Mouse (Mus musculus): ENCODE results near the gene Ephb3.
A peak's percentile ranks its signal among the peaks of the same experiment; 100 is the strongest.

Ephb3 gene

DNA sequence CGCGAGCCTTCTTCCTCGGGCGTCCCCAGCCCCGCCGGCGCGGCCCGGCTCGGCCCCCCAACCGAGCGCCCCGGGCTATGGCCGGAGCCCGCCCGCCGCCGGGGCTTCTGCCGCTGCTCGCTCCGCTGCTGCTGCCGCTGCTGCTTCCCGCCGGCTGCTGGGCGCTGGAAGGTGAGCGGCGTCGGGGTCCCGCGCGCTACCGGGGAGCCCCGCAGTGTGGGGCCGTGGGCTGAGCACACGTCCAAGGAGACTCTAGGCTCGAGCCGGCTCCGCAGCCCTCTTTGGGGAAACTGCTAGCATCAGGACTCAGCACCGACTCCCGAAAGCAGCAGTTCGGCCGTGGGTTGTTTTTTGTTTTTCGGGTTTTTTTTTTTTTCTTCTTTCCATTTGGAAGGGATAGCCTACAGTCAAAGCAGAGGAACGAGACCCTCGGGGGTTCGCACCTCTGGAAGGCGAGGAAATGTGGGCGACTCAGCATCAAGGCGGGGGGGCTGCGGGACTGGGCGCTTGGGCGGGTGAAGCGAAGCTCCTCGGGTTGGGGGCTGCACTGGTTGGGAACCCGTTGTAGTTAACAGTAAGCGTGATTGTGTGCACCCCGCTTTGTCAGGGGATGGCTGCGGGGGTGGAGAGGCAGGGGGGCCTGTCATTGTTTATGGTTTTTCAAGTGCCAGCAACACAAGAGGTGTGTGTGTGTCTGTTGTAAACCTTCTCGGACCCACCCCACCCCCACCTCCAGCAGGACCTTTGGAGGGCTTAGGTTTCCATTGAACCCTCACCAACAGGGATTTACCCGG lies 735 bp downstream of the Ephb3 start:
- DNase-seq (ENCODE audit: low read depth, low spot score), result no peak

DNA sequence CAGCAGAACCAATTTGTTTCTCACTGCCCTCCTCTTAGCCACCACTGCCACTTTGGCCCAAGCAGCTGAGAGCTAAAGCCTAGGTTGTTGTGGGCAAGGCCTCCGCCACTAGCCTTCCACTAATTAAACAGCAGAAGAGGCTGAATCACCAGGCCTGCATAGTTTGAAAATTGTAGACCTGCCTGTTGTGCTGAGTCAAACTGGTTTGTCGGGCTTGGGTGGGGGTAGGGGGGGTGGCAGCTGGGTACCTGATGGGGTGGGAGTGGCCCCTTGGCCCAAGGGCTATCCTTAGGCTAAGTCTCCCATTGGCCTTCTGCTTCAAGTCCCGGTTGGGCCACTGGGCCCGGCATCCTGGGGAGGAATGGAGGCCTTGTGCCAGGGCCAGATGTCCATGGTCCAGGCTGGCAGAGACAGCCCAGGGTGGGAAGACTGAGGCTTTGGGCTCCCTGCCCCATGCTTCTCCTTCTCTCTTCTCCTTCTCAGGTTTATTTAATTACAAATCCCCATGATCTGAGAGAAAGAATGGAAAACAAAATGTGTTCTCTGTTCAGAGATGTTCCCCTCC lies 3.5 kb downstream of the Ephb3 start:
- no peak for DNase-seq (ENCODE audit: low read depth, low spot score)

DNA sequence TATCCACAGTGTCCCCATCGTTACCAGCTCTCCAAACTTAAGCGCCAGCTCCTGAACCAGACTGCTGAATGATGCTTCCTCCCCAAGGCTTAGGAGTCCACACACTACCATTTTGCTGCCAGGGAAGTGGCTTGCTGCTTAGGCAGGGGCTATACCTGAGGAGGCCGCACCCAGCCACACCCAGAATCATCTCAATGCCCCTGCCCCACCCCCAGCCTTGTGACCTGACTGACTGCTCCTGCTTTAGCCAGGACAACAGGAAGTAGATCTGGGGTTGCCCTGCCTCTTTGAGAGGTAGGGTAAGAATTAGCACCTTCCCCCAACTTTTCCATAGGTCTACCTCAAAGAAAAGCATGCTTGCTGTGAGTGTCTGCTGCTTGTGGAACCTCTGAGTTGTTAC lies 4.7 kb downstream of the Ephb3 start:
- DNase-seq (ENCODE audit: low read depth, low spot score), result no peak

DNA sequence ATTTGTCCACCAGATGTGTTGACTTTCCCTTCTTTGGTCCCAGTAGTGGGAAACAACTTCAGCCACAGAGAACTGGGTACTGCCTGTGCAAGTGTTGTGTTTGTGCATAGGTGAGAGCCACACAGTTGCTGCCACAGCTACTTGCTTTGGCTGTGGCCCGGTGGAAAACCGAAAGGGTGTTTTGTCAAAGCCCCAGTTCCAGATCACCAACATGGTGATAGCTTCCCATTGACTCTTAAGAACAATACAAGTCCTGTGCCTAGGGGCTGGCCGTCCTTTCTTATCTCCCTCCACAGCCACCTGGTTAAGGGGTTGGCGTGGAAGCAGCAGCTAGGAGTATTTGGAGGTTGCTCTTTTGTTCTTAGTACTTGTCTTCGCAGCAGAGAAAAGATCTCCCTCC lies 5.6 kb downstream of the Ephb3 start:
- DNase-seq (ENCODE audit: low read depth, low spot score), result no peak

DNA sequence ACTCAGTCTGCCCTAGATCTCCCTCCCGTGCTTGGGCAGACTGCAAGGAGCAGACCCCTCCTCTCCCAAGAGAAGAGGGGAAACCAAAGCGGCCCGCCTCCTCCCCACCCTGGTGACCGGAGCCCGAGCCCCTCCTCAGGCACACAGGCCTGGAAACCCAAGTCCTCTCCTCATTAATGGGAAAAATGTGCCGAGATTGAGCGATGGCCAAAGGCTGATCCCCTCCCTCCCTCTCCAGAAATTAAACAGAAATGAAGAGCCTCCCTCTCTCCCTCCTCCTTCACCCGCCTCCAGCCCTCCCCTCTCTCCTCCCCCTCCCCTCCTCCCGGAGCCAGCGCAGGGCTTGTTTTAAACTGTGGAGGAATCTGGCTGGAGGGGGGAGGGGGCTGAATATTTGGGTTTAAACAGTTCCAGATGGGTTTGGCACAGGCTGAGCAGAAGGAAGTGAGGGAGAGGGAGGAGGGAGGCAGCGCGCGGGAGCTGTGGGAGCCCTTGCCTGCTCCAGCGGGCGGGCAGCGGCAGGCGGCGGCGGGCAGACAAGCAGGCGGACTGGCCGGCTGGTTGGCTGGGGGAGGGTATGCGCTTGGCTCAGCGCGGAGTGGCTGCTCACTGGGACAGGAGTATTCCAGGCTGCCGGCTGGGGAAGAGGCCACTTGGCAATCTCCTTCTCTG lies 6.2 kb downstream of the Ephb3 start:
- peak; percentile 47 for DNase-seq (ENCODE audit: low read depth, low spot score)

DNA sequence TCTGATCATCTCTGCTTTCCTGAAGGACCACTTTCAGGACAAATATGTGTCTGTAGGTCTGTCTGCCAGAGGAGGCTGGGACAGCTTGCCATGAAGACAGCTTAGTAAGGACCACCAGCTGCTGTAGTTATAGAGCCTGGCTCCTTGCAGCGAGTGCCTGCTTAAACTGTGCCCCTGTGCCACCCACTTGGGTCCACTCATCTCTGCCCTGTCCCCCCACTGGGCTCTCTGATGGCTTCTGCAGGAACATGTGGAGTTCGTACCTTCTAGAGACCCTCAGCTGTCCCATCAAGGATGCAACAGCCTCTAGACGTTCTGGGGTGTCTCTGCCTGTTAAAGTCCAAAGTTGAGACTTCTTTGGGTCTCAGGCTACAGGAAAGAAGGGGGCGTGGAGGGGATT lies 6.9 kb downstream of the Ephb3 start:
- DNase-seq (ENCODE audit: low read depth, low spot score), result no peak

DNA sequence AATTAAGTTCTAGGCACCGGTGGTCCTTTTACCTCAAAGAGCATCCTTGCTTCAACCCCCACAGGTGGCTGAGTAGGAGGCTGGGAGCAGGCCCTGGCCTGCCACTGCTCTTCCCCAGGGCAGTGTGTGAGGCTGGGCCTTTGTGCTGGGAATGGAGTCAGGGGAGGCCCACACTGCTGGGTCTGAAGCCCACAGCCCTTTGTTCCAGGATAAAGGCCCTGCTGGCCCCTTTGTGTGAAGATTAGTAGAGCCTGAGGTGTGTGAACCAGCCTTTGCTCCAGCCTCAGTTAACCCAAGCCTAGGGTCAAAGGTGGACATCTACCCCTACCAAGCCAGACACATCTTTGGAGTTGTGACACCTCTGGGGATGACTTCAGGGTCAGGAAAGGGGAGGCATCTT lies 7.8 kb downstream of the Ephb3 start:
- no peak for DNase-seq (ENCODE audit: low read depth, low spot score)

DNA sequence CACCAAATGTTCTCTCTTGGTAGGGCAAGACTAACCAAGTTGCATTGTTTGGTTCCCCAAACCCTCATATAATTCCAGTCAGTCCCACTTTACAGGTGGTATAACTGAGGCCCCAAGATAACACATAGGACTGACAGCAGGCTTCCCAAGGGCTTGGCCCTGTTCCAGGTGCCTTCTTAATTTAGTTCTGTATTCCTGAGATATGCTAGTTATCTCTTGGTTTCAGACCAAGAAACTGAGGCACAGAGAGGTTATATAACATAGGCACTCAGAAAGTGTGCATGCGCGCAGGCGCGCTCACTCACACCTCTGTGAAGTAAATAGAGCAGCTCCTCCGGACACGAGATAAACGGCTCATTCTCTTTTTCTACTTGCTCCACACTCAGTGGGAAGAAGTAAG lies 9.4 kb downstream of the Ephb3 start:
- DNase-seq (ENCODE audit: low read depth, low spot score), result no peak

DNA sequence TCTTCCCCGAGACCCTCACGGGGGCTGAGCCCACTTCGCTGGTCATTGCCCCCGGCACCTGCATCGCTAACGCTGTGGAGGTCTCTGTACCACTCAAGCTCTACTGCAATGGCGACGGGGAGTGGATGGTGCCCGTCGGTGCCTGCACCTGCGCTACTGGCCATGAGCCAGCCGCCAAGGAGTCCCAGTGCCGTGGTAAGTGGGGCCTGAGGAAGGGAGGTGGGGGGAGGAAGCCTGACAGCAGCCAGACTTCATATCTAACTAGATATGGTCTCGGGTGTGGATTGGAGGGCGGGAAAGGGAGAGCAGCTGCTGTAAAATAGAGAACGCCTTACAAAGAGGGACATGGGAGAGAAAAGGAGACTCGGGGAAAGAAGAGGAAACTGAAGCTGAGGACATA lies 10.2 kb downstream of the Ephb3 start:
- no peak for DNase-seq (ENCODE audit: low read depth, low spot score)

DNA sequence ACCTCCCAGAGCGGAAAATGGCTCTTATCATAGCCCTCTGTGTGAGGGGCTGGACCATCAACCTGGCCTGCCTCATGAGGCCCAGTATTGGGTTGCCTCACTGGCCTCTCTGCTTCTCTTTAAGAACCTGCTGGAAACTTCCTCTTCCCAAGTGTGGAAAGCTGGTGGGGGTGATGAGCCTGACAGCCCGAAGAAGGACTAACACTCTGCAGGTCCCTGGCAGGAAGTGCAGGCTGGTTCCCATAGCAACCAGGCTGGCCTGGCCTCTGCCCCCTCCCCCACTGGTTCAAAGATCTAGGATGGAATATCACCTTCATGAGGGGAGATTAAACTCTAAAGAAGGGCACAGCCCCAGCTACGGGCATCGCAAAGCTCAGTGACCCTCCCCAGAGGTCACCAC lies 11.5 kb downstream of the Ephb3 start:
- no peak for DNase-seq (ENCODE audit: low read depth, low spot score)

DNA sequence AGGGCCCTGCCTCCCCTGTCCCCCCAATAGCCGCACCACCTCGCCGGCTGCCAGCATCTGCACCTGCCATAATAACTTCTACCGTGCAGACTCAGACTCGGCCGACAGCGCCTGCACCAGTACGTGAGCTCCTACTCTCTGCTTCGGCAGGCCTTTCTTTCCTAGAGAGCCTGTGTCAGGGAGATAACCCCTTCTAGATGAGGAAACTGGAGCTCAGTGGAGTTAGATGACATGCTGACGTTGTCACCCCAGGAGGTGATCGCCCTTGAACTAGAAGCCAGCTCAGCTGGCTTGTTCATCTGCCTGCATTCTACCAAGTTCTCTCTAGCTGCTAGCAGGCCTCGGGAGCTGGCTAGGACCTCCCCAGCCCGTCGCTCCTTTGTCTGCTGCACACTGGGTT lies 12.7 kb downstream of the Ephb3 start:
- DNase-seq (ENCODE audit: low read depth, low spot score), result no peak

DNA sequence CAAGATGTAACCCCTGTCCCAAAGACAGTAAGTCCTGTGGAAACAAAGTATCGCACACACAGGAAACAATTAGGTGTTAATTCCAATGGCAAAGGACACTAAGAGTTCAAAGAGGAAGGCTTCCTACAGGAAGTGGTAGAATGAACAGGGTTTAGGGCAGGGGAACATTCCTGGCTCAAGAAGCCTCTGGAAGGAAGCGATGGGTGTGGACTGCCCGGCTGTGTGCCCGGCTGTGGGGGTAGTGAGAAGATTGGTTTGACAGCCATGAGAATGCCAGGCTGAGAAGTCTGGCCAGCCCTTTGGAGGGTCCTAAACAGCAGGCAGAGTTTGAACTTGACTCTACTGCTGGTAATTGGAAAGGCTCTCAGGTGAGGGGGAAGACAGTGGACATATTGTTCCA lies 15.1 kb downstream of the Ephb3 start:
- no peak for DNase-seq (ENCODE audit: low read depth, low spot score)

DNA sequence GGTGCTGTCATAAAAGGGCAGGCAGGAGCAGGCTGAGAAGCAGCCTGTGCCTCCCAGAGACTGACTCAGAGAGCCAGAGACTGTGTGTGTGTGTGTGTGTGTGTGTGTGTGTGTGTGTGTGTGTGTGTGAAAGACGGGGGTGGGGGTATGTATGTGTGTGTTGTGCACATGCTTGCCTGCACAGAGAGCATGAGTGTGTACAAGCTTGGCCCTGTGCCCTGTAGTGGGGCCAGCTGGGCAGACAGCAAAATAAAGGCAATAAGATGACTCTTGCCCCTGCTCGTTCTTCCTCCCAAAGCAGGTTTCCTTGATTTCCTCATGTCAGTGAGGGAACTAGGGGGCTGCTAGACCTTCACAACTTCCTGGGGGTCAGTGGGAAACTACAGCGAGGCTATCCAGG lies 18.5 kb downstream of the Ephb3 start:
- DNase-seq (ENCODE audit: low read depth, low spot score), result no peak

DNA sequence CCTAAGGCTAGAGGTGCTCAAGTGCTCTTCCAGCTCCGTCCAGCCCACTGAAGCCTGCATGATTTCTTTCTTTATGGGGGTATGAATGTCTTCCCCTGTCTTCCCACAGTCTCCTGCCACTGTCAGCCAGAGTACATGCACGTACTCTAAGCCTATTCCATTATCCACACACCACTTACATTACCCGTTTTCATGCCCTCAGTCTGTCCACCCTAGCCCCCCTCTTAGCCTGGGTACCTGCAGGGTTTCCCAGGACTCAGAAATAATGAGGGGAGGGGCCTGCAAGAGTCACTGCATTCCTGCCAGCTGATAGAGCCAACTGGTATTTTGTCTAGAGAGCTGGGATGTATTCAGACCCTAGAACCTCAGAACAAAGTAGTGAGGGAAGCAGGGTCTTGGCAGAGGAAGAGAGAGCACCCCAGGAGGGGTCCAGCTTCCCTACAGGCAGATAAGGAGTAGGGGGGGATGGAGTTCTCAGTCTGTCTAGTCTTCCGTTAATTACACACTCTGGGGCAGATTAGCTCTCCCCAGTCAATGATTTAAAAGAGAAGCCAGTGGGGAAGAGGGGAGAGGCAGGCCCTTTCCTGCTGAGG lies 20.2 kb downstream of the Ephb3 start:
- no peak for DNase-seq (ENCODE audit: low read depth, low spot score)

DNA sequence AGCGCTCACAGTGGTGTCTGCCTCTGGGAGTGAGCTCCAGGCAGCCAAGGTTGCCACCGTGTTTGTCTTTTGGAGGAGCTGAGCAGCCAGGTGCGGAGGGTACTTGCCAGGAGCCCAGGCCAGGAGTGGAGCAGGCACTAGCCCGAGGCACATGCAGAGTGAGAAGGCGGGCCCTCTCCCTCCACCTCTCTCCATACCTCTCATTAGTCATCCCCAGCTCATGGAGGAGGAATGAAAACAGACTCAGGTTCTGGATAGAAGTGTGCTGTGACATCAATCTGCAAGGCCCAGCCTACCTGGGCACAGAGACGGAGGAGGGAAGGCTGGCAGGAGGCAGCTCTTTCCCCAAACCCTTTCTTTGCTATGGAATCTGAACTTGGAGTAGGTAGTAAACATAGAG lies 22.1 kb downstream of the Ephb3 start:
- DNase-seq (ENCODE audit: low read depth, low spot score), result no peak

DNA sequence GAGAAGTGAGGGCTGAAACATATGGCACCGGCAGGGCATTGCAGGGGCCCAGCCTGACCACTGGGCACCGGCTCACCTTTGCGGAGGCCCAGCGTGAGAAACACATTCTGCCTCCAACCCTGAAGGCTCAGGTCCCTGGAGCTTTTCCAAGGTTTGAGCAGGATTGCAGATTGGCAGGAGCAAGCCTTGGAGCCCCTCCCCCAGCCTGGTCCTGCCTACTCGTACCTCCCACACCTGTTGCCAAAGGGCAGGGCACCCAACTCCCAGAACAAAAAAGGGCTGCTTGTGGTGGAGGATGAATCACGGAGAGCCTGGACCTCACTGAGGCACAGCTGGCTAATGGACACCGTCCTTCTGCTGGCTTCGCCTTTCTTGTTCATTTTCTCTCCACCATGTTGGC lies 30.6 kb downstream of the Ephb3 start:
- no peak for DNase-seq (ENCODE audit: low read depth, low spot score)

DNA sequence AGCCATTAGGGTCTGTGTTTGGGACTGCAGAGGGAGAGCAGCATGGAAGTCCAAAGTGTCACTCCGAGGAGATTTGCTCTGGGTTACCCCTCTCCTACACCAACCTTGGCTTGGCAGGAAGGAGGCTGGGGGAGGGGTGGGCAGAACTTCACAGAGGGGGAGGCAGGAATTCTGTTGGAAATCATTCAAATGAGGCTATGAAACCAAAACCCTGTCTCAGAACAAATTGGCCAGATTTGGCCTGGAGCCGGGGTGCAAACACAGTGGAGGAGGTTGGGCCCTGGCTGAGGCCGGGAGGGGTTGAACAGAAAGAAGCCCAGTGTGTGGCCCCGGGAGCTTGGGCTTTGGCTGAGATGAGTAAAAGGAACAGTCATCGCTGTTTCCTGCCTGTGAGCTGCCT lies 34.2 kb downstream of the Ephb3 start:
- no peak for DNase-seq (ENCODE audit: low read depth, low spot score)

DNA sequence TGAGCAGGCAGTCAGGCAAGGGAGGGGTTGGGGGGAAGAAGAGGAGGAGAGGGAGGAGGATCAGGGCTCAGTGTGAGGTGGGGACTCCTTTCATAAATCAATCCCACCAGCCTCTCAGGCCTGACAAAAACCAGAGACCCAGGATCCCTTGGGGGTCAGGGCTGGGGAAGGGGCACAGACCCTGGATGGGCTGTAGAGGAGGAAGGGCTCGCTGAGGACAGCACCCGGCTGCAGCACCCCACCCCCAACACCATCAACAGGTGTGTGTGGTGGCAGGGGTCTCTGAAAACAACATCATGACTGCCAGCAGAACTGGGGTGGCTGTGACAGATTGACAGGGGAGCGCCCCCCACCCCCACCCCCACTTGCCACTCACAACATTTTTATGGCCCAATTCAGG lies 36.0 kb downstream of the Ephb3 start:
- no peak for DNase-seq (ENCODE audit: low read depth, low spot score)

DNA sequence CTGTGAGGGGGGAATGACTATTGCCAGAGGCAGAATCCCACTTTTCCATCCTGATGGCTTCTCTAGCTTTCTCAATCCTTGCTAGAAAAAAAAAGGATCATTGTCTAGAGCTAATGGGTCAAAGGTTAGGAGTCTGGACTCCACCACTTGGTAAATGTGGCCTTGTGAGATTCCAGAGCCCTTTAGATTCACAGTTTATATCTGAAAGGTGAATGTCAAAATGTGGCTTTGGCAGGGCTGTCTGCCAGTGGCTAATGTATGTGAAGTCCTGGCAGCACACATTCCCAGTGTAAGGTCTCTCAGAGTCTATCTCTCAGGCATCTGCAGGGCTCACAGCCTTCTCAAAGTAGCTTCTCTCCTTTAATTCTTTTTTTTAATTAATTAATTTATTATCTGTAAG lies 36.5 kb downstream of the Ephb3 start:
- no peak for DNase-seq (ENCODE audit: low read depth, low spot score)

DNA sequence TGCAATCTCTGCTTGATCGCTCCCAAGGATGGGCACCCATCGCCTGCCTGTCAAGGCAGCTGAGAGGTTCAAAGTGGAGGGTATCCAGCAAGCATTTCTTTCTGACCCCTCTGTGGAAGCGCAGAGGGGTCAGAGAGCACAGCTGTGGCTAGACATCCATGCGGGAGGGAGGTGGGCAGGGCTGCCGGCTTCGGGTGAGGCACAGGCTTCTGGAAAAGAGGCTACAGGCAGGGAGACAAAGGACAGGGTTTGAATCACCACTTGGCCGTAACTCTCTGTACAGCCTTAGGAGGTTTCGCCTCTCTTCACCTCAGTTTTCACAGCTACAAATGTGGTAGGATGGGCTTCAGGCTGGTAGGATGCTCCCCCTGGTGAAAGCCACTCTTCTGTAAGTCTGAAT lies 38.4 kb downstream of the Ephb3 start:
- DNase-seq (ENCODE audit: low read depth, low spot score), result no peak

DNA sequence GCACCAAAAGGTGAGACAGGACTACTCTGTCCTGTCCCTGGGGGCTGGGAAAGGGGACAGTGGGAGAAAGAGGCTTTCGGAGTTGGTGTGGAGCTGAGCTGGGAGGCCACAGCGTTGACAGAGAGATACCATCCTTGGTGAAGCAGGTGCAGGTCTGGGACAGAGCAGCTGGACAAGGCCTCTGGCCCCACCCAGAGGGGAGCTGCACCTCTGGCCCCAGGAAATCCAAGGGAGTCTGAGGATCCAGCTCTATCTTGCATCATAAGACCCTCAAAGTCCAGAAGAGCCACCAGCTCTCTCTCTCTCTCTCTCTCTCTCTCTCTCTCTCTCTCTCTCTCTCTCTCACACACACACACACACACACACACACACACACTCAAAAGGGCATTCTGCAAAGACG lies 40.2 kb downstream of the Ephb3 start:
- no peak for DNase-seq (ENCODE audit: low read depth, low spot score)

DNA sequence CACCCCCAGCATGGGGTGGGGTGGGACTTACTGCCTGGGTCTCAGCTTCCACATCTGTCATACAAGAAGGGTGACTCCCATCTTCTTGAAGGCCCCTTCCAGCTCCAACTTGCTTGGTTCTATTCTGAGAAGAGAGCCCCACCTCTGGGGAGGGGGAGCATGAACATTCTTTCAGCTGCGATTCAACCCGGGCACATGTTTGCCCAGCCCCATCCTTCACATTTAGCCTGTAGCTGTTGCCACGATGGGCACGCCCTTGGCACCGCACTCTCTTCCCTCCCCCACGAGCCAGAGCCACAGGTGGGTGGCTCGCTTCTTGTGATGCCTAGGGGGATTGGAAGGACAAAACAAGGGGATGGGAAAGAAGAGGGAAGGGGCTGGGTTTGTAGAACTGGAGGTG lies 40.8 kb downstream of the Ephb3 start:
- no peak for DNase-seq (ENCODE audit: low read depth, low spot score)

DNA sequence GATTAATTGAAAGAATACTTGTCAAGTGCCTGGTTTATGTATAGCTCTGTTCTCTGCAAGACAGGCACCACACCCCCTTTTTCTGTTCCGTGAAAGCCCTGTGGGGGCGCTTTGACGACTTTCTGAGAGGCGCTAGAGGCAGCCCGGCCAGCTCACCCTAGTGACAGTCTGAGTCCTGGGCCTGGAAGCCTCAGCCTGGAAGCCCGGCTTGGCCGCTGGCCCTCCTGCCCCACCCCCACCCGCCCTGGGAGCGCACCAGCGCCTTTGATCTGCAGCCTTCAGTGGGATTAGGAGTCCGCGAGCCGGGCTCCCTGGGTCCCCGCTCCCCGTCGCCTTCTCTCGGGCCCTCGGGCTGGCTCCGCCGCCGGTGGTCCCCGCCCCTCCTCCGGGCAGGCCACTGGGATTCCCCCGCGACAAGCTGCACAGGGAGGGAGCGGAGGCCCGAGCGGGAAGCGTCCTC lies 41.4 kb downstream of the Ephb3 start:
- peak; percentile 73 for DNase-seq (ENCODE audit: low read depth, low spot score)

Data from retina, postnatal 7 days (tissue).